Mouse (Mus musculus): ENCODE measurements around the gene Tbc1d1. TPM values are rescaled to one million over a fixed set of nuclear protein-coding genes. Genes with fewer than 3 reads are reported as not detected.

Gene Tbc1d1
- polyA plus RNA-seq, 1 experiment from 2014 or later = 59.4 TPM

DNA sequence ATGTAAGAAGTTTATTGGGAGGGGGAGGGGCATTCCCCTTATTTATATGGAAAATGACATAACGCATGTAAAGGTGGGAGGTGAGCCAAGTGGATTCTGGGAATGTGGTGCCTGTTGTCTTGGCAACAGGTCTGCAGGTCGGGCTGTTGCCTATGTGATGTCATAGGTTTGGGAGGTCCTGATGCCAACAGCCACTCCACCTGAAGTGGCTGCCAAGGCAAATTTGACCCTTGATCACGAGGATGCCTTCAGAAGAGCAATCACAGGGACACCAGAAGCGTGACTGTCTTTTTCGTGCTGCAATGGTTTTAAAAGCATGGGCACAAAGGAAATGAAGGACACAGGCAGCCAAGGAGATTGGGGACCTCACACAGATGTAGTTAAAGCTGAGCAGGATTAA lies 30.3 kb upstream of the Tbc1d1 start:
- 84% methylated on average over 5 of the region's 5 CpGs for WGBS
- H3K9ac ChIP-seq (ENCODE audit: low read depth, low read length) = no peak overlapping the region

DNA sequence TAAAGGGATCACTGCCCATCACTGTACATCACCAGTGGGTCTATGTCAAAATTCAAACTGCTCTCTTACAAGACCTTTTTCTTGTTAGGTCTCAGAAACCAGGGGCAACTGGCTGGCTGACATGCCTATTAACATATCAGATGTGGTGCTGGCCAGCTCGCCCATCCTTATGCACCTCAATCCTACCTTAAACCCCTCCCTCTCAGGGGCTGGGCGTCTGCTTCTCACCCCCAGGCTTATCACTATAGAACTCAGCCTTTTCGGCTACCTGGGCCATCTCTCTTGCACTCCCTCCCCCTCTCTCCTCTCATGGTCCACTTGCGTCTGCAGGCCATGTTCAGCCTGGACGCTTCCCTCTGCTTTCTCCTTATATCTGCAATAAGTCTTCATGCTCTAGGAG lies 24.6 kb upstream of the Tbc1d1 start:
- no peak overlapping the region for H3K27ac ChIP-seq (ENCODE audit: low read depth, low read length)
- no peak overlapping the region for H3K4me3 ChIP-seq (ENCODE audit: low read depth, low read length)
- 78% methylated on average over 5 of the region's 5 CpGs for WGBS
- no peak overlapping the region for H3K9ac ChIP-seq (ENCODE audit: low read depth, low read length)
- no peaks in the 10 kb centered on the region for H3K4me1 ChIP-seq (replicated peaks; ENCODE audit: control insufficient read depth, insufficient read depth, low read length)
- TF ChIP-seq CTCF (IDR thresholded peaks at IDR 0.05; ENCODE audit: low read depth) = no peak
- no peak for ATAC-seq
- H3K27me3 ChIP-seq (replicated peaks; ENCODE audit: control insufficient read depth, insufficient read depth, low read length) = no peaks in the 10 kb centered on the region
- no peaks in the 10 kb centered on the region for H3K9me3 ChIP-seq (ENCODE audit: control insufficient read depth)
- H3K36me3 ChIP-seq (ENCODE audit: control insufficient read depth, insufficient read depth) = peaks cover 15% of the 10 kb centered on the region; the same call in 1 of the 2 replicates
- H3K4me2 ChIP-seq (replicated peaks; ENCODE audit: low read depth) = no peak overlapping the region

More for the DNA sequence above, 30.3 kb upstream of the Tbc1d1 start:
- Histone ChIP-seq H3K4me1 (replicated peaks; ENCODE audit: control insufficient read depth, insufficient read depth, low read length) (no peaks in the 10 kb centered on the region), H3K36me3 (ENCODE audit: control insufficient read depth, insufficient read depth) (peaks cover 15% of the 10 kb centered on the region; the same call in 1 of the 2 replicates), H3K27me3 (replicated peaks; ENCODE audit: control insufficient read depth, insufficient read depth, low read length) (no peaks in the 10 kb centered on the region), H3K4me3 (ENCODE audit: low read depth, low read length) (no peak overlapping the region), H3K27ac (ENCODE audit: low read depth, low read length) (no peak overlapping the region), H3K4me2 (replicated peaks; ENCODE audit: low read depth) (no peak overlapping the region), H3K9me3 (ENCODE audit: control insufficient read depth) (no peaks in the 10 kb centered on the region)
- ATAC-seq = no peak
- no peak for TF ChIP-seq CTCF (IDR thresholded peaks at IDR 0.05; ENCODE audit: low read depth)

DNA sequence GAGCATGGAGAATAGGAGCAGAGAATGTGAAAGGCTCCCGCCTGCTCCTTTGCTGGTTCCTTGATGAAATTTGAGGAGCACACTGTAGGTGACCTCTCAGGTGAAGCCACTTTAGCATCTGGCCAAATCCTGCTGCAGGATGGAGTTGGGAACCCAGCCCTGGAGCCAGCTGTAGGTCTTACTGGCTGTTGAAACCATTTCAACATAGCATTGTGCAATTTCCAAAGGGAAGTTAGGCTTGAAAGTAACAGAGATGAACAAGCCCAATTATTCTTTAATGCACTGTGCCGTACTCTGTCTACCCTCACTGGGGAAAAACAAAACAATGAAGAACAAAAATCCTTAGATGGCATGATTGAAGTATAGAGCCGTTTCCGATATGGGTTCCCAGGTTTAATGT lies 22.2 kb upstream of the Tbc1d1 start:
- Histone ChIP-seq H3K9ac (ENCODE audit: low read depth, low read length) (no peak overlapping the region), H3K27ac (ENCODE audit: low read depth, low read length) (no peak overlapping the region), H3K4me2 (replicated peaks; ENCODE audit: low read depth) (no peak overlapping the region), H3K9me3 (ENCODE audit: control insufficient read depth) (no peaks in the 10 kb centered on the region), H3K27me3 (replicated peaks; ENCODE audit: control insufficient read depth, insufficient read depth, low read length) (no peaks in the 10 kb centered on the region), H3K4me3 (ENCODE audit: low read depth, low read length) (no peak overlapping the region), H3K4me1 (replicated peaks; ENCODE audit: control insufficient read depth, insufficient read depth, low read length) (no peaks in the 10 kb centered on the region), H3K36me3 (ENCODE audit: control insufficient read depth, insufficient read depth) (no peaks in the 10 kb centered on the region)
- ATAC-seq = no peak
- WGBS = 93% methylated on average over 4 of the region's 4 CpGs
- TF ChIP-seq CTCF (IDR thresholded peaks at IDR 0.05; ENCODE audit: low read depth) = no peak

DNA sequence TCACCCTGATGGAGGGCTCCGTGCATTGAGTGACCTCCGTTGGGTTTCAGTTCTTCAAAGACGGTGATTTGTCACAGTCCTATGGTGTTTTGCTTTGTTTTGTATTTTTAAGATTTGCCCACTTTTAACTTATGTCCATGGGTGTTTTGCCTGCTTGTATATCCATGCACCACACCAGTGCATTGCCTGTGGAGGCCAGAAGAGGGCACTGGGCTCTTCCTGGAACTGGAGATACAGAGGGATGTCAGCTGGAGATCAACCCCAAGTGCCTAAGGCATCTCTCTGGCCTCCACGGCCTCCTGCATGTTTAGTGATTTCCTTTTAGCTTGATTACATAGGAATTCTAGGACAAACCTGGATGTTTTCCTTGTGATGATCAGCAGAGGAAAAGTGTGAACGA lies 19.8 kb upstream of the Tbc1d1 start:
- no peaks in the 10 kb centered on the region for H3K9me3 ChIP-seq (ENCODE audit: control insufficient read depth)
- 77% methylated on average over 5 of the region's 5 CpGs for WGBS
- no peak for ATAC-seq
- H3K4me2 ChIP-seq (replicated peaks; ENCODE audit: low read depth) = no peak overlapping the region
- no peak overlapping the region for H3K9ac ChIP-seq (ENCODE audit: low read depth, low read length)
- no peak overlapping the region for H3K4me3 ChIP-seq (ENCODE audit: low read depth, low read length)
- no peaks in the 10 kb centered on the region for H3K4me1 ChIP-seq (replicated peaks; ENCODE audit: control insufficient read depth, insufficient read depth, low read length)
- H3K36me3 ChIP-seq (ENCODE audit: control insufficient read depth, insufficient read depth) = no peaks in the 10 kb centered on the region
- peak; percentile 77 for TF ChIP-seq CTCF (IDR thresholded peaks at IDR 0.05; ENCODE audit: low read depth)
- no peaks in the 10 kb centered on the region for H3K27me3 ChIP-seq (replicated peaks; ENCODE audit: control insufficient read depth, insufficient read depth, low read length)
- H3K27ac ChIP-seq (ENCODE audit: low read depth, low read length) = no peak overlapping the region

DNA sequence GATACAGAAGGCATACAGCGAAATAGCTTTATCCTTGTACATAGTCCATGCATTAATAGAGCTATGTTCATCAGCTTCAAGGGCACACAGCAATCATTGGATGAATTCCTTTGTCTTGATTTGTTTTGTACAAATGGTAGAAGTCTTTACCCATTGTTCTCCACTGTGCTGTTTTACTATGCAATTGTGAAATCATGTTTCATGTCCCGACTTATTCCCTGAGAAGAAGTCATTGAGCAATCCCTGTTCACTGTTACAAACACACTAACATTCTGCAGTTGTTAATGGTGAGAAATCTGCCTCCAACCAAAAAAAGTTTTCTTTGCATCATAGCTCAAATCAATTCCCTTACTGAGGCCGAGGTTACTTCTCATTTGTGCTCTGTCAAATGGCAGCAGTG lies 15.9 kb upstream of the Tbc1d1 start:
- H3K4me2 ChIP-seq (replicated peaks; ENCODE audit: low read depth) = no peak overlapping the region
- H3K27me3 ChIP-seq (replicated peaks; ENCODE audit: control insufficient read depth, insufficient read depth, low read length) = no peaks in the 10 kb centered on the region
- no peak overlapping the region for H3K9ac ChIP-seq (ENCODE audit: low read depth, low read length)
- no peak for TF ChIP-seq CTCF (IDR thresholded peaks at IDR 0.05; ENCODE audit: low read depth)
- H3K9me3 ChIP-seq (ENCODE audit: control insufficient read depth) = no peaks in the 10 kb centered on the region
- H3K4me3 ChIP-seq (ENCODE audit: low read depth, low read length) = no peak overlapping the region
- H3K4me1 ChIP-seq (replicated peaks; ENCODE audit: control insufficient read depth, insufficient read depth, low read length) = no peaks in the 10 kb centered on the region
- WGBS = 62% methylated on average over 3 of the region's 3 CpGs
- no peak overlapping the region for H3K27ac ChIP-seq (ENCODE audit: low read depth, low read length)
- no peaks in the 10 kb centered on the region for H3K36me3 ChIP-seq (ENCODE audit: control insufficient read depth, insufficient read depth)
- ATAC-seq = no peak

DNA sequence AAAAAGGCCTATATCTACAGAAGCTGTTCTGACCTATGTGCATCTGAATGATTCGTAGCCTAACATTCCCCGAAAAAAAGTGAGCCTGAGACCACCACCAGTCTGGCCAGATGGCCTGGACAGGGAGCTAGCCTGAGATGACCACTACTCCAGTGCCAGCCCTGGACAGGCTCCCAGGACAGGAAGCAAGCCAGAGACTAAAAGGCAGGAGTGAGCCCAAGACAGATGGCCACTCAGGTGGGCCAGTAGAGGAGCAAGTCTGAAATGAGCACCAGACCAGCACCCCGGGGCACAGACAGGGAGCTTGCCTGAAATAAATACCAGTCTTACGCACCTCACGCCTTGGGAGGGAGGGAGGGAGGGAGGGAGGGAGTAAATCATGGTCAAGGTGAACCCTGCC lies 11.8 kb upstream of the Tbc1d1 start:
- no peaks in the 10 kb centered on the region for H3K4me1 ChIP-seq (replicated peaks; ENCODE audit: control insufficient read depth, insufficient read depth, low read length)
- H3K4me2 ChIP-seq (replicated peaks; ENCODE audit: low read depth) = no peak overlapping the region
- ATAC-seq = no peak
- H3K9ac ChIP-seq (ENCODE audit: low read depth, low read length) = no peak overlapping the region
- no peak overlapping the region for H3K27ac ChIP-seq (ENCODE audit: low read depth, low read length)
- H3K36me3 ChIP-seq (ENCODE audit: control insufficient read depth, insufficient read depth) = no peaks in the 10 kb centered on the region
- no peak for TF ChIP-seq CTCF (IDR thresholded peaks at IDR 0.05; ENCODE audit: low read depth)
- no peak overlapping the region for H3K4me3 ChIP-seq (ENCODE audit: low read depth, low read length)
- 70% methylated on average over 5 of the region's 5 CpGs for WGBS
- H3K27me3 ChIP-seq (replicated peaks; ENCODE audit: control insufficient read depth, insufficient read depth, low read length) = no peaks in the 10 kb centered on the region
- H3K9me3 ChIP-seq (ENCODE audit: control insufficient read depth) = no peaks in the 10 kb centered on the region

Measured in intestine, postnatal 0 days (tissue).